8 mouse cellular contexts compared by ENCODE assay signal in genomic region chr9:120191362-120192098, GRCm38 (mm10). TPM values are rescaled to one million over a fixed set of nuclear protein-coding genes. Genes with fewer than 3 reads are reported as not detected.
DNase-seq lines count a peak whose midpoint lies in the region; ATAC-seq lines count a peak whose summit lies in the region.

No protein-coding gene starts in this region.

- H3K36me3 ChIP-seq in heart, embryonic 15.5 days = no peaks in the 10 kb centered on the region
- H3K36me3 ChIP-seq in liver, embryonic 13.5 days = no peaks in the 10 kb centered on the region

- H3K9me3 ChIP-seq in heart, embryonic 15.5 days (replicated peaks) = no peaks in the 10 kb centered on the region
- no peaks in the 10 kb centered on the region for H3K9me3 ChIP-seq in liver, embryonic 13.5 days (replicated peaks)

- peak overlapping the region; percentile 49 for H3K4me3 ChIP-seq in brown adipose tissue, adult 24 weeks (ENCODE audit: insufficient read depth, low read depth, low read length)
- H3K4me3 ChIP-seq in heart, embryonic 15.5 days = peak overlapping the region; percentile 48
- H3K4me3 ChIP-seq in liver, embryonic 13.5 days (replicated peaks) = peak overlapping the region; percentile 33

- peak overlapping the region; percentile 66 for H3K4me2 ChIP-seq in heart, embryonic 15.5 days
- H3K4me2 ChIP-seq in liver, embryonic 13.5 days = peak overlapping the region; percentile 48

- H3K27ac ChIP-seq in brown adipose tissue, adult 24 weeks (replicated peaks; ENCODE audit: low read depth, low read length) = no peak overlapping the region
- H3K27ac ChIP-seq in heart, embryonic 15.5 days = no peak overlapping the region
- H3K27ac ChIP-seq in liver, embryonic 13.5 days = no peak overlapping the region

- 23% methylated on average over 21 of the region's 21 CpGs for WGBS in heart, embryonic 15.5 days
- 27% methylated on average over 21 of the region's 21 CpGs for WGBS in liver, embryonic 13.5 days (ENCODE audit: insufficient replicate concordance)

- H3K27me3 ChIP-seq in heart, embryonic 15.5 days = peaks cover 10% of the 10 kb centered on the region
- peaks cover 9% of the 10 kb centered on the region; the same call in 1 of the 2 replicates for H3K27me3 ChIP-seq in liver, embryonic 13.5 days

- peak; percentile 71 for ATAC-seq in erythroid progenitor cell, adult 5-6 weeks (replicated peaks; ENCODE audit: low FRiP score, poor library complexity, severe bottlenecking)
- 0 out of 2 replicates have a peak, but pooled peaks have one; percentile 43 for ATAC-seq in heart, embryonic 15.5 days (replicated peaks; ENCODE audit: insufficient number of reproducible peaks, insufficient read depth, low FRiP score, low read depth)
- no peak for ATAC-seq in liver, embryonic 13.5 days (ENCODE audit: low read depth)

- DNase-seq in CD8-positive naive resting alpha-beta T cell, adult 2 months (ENCODE audit: low read depth in 2 of 2, low spot score in 2 of 2) = peak; percentile 57 to 71
- DNase-seq in kidney, postnatal 14 days = peak; percentile 84
- peak; percentile 33 for DNase-seq in liver, embryonic 13.5 days
- peak; percentile 89 for DNase-seq in neural tube, embryonic 10.5 days (ENCODE audit: extremely low spot score, low spot score)
- peak; percentile 76 for DNase-seq in telencephalon, adult 2 months (ENCODE audit: low read depth, low spot score)

- peak overlapping the region; percentile 38 for H3K9ac ChIP-seq in heart, embryonic 15.5 days
- H3K9ac ChIP-seq in liver, embryonic 13.5 days = no peak overlapping the region

- no peaks in the 10 kb centered on the region for H3K4me1 ChIP-seq in brown adipose tissue, adult 24 weeks (ENCODE audit: control insufficient read depth, insufficient read depth, insufficient read length, low read length)
- H3K4me1 ChIP-seq in heart, embryonic 15.5 days (replicated peaks) = no peaks in the 10 kb centered on the region; the same call in 1 of the 2 replicates
- no peaks in the 10 kb centered on the region for H3K4me1 ChIP-seq in liver, embryonic 13.5 days (replicated peaks)

RNA-seq across cellular contexts. Expression of gene Mobp, which starts 42.0 kb away (rescaled TPM):
- polyA plus RNA-seq in brown adipose tissue, adult 24 weeks (2012; ENCODE audit: insufficient read depth, insufficient read length, missing spikeins) = not detected in 2 replicates
- total RNA-seq in erythroid progenitor cell, adult 5-6 weeks (2015; ENCODE audit: low replicate concordance) = not detected in 2 replicates
- total RNA-seq in erythroid progenitor cell, adult 5-6 weeks (2017; ENCODE audit: low replicate concordance) = not detected in 2 replicates
- 0.05 TPM in 1 of 2 replicates, not detected in the other for polyA plus RNA-seq in heart, embryonic 15.5 days (2015; fragmentation: Nextera tagmentation; extraction: Ambion mirVana)
- polyA plus RNA-seq in liver, embryonic 13.5 days (2015; fragmentation: Nextera tagmentation; extraction: Ambion mirVana) = not detected in 2 replicates

Comparison
In these comparisons a context has a peak if more than half of its experiments do, and no peak if none do; other contexts are left out.
1. DNase-seq: peak in every context shown above with its lines; median percentile 89 in neural tube, embryonic 10.5 days; 84 in kidney, postnatal 14 days; 76 in telencephalon, adult 2 months; 64 in CD8-positive naive resting alpha-beta T cell, adult 2 months; 33 in liver, embryonic 13.5 days.